Mouse (Mus musculus) c-Kit-negative CD71-positive TER-119-positive erythroid progenitor cells, embryonic 14.5 days (primary cell): ENCODE results near the gene Slc22a6.
A peak's percentile ranks its signal among the peaks of the same experiment; 100 is the strongest.

Source experiments
- DNase-seq: peaks from one replicate; pipeline ENCODE4 v3.0.0-alpha.2; 2013; ENCODE audit warnings: low read depth, low spot score

The Slc22a6 gene

GRCm38 (mm10) chr19:8617904-8618303 lies at the start of gene Slc22a6:
TSS of gene Slc22a6 (plus strand) at chr19:8618039.
- no peak for DNase-seq

- no peak for DNase-seq
Measured at GRCm38 (mm10) chr19:8569453-8569863, 48.4 kb upstream of the Slc22a6 start.

GRCm38 (mm10) chr19:8570341-8571040 lies 47.3 kb upstream of the Slc22a6 start:
- DNase-seq = no peak

- no peak for DNase-seq
Measured at GRCm38 (mm10) chr19:8571746-8572145, 46.1 kb upstream of the Slc22a6 start.

- DNase-seq = no peak
Measured at GRCm38 (mm10) chr19:8572485-8572884, 45.4 kb upstream of the Slc22a6 start.

GRCm38 (mm10) chr19:8577432-8577831 lies 40.4 kb upstream of the Slc22a6 start:
- DNase-seq = no peak

GRCm38 (mm10) chr19:8578293-8578969 lies 39.4 kb upstream of the Slc22a6 start:
- no peak for DNase-seq

GRCm38 (mm10) chr19:8578970-8579342 lies 38.9 kb upstream of the Slc22a6 start:
- no peak for DNase-seq

- no peak for DNase-seq
Measured at GRCm38 (mm10) chr19:8585298-8585697, 32.5 kb upstream of the Slc22a6 start.

GRCm38 (mm10) chr19:8585899-8586298 lies 31.9 kb upstream of the Slc22a6 start:
- DNase-seq = no peak

- no peak for DNase-seq
Measured at GRCm38 (mm10) chr19:8586350-8586749, 31.5 kb upstream of the Slc22a6 start.

- no peak for DNase-seq
Measured at GRCm38 (mm10) chr19:8587315-8587714, 30.5 kb upstream of the Slc22a6 start.

GRCm38 (mm10) chr19:8590954-8591353 lies 26.9 kb upstream of the Slc22a6 start, which contains the start of gene Slc22a8:
TSS of gene Slc22a8 (plus strand) at chr19:8591254.
- no peak for DNase-seq

- no peak for DNase-seq
Measured at GRCm38 (mm10) chr19:8592155-8592554, 25.7 kb upstream of the Slc22a6 start.

GRCm38 (mm10) chr19:8592873-8593408 lies 24.9 kb upstream of the Slc22a6 start:
- no peak for DNase-seq

GRCm38 (mm10) chr19:8593833-8594232 lies 24.0 kb upstream of the Slc22a6 start:
- no peak for DNase-seq

GRCm38 (mm10) chr19:8594518-8594917 lies 23.3 kb upstream of the Slc22a6 start:
- no peak for DNase-seq

- DNase-seq = no peak
Measured at GRCm38 (mm10) chr19:8597269-8597668, 20.6 kb upstream of the Slc22a6 start.

- no peak for DNase-seq
Measured at GRCm38 (mm10) chr19:8599229-8599628, 18.6 kb upstream of the Slc22a6 start.

- no peak for DNase-seq
Measured at GRCm38 (mm10) chr19:8601922-8602321, 15.9 kb upstream of the Slc22a6 start.

- peak; percentile 43 for DNase-seq
Measured at GRCm38 (mm10) chr19:8602914-8603313, 14.9 kb upstream of the Slc22a6 start.

- no peak for DNase-seq
Measured at GRCm38 (mm10) chr19:8604536-8605240, 13.2 kb upstream of the Slc22a6 start.
